Mouse (Mus musculus) heart, embryonic 14.5 days (tissue): ENCODE measurements around the gene Pla2g12b. TPM values are rescaled to one million over a fixed set of nuclear protein-coding genes. Genes with fewer than 3 reads are reported as not detected.

ENCODE experiments used
- ATAC-seq: fragments of 200-750 bp; cut with Nextera tagmentation; 2 replicates; pipeline ENCODE4 v1.8.0; 2017; ENCODE audit warnings: low read depth, moderate TSS enrichment; ENCODE audit not compliant: insufficient number of reproducible peaks, insufficient read depth, low FRiP score
- H3K27ac ChIP-seq, 2 experiments: fragments of 200-500 bp in 1 of 2; fragments of 300-500 bp in 1 of 2; sonication (generic) in 1 of 2; replicated peaks in 1 of 2; 2 replicates each; pipeline ENCODE4 v1.5.1; 2012 to 2014; ENCODE audit warnings: low read depth in 2 of 2, low read length in 2 of 2, control low read depth in 1 of 2, mild to moderate bottlenecking in 1 of 2, mixed read lengths in 1 of 2; ENCODE audit not compliant: control insufficient read depth in 1 of 2, insufficient read depth in 1 of 2
- H3K27me3 ChIP-seq: fragments of 300-500 bp; sonication (generic); 2 replicates; pipeline ENCODE4 v1.6.1; 2014; ENCODE audit warnings: mild to moderate bottlenecking, low read length, control low read depth; ENCODE audit not compliant: control insufficient read depth, insufficient read depth
- H3K36me3 ChIP-seq: fragments of 300-500 bp; sonication (generic); 2 replicates; pipeline ENCODE4 v1.6.1; 2014; ENCODE audit warnings: mild to moderate bottlenecking, control low read depth, low read length, mixed read lengths; ENCODE audit not compliant: control insufficient read depth, insufficient read depth
- H3K4me1 ChIP-seq, 2 experiments: fragments of 200-500 bp in 1 of 2; fragments of 300-500 bp in 1 of 2; sonication (generic) in 1 of 2; 2 replicates each; pipeline ENCODE4 v1.6.1; 2012 to 2014; ENCODE audit warnings: low read length in 2 of 2, control low read depth in 1 of 2, mixed read lengths in 1 of 2; ENCODE audit not compliant: control insufficient read depth in 2 of 2, insufficient read depth in 2 of 2
- H3K4me2 ChIP-seq: fragments of 300-500 bp; sonication (generic); 2 replicates; pipeline ENCODE4 v1.6.1; 2014; ENCODE audit warnings: mild to moderate bottlenecking, low read length
- H3K4me3 ChIP-seq, 2 experiments: fragments of 200-500 bp in 1 of 2; fragments of 300-500 bp in 1 of 2; sonication (generic) in 1 of 2; 2 replicates each; pipeline ENCODE4 v1.5.1; 2012 to 2014; ENCODE audit warnings: low read length in 2 of 2, mild to moderate bottlenecking in 2 of 2, control low read depth in 1 of 2, low read depth in 1 of 2, moderate library complexity in 1 of 2; ENCODE audit not compliant: control insufficient read depth in 1 of 2, insufficient read depth in 1 of 2
- H3K9ac ChIP-seq: fragments of 300-500 bp; sonication (generic); 2 replicates; pipeline ENCODE4 v1.6.1; 2014; ENCODE audit warnings: mild to moderate bottlenecking, low read length
- H3K9me3 ChIP-seq: fragments of 300-500 bp; sonication (generic); 2 replicates; pipeline ENCODE4 v1.6.1; 2016; ENCODE audit warnings: low read length, control low read depth; ENCODE audit not compliant: control insufficient read depth
- WGBS: fragments of 180-500 bp; shearing (Covaris S2); extraction: QIAGEN DNeasy Blood & Tissue Kit; methylation state at CpG from one replicate; pipeline ENCODE4 v1.1.7; 2014; 5-methylcytosine and 5-hydroxymethylcytosine counted together
- polyA plus RNA-seq: library from polyadenylated mRNA; unstranded; fragments of >200 nt; fragmentation: Nextera tagmentation; extraction: Ambion mirVana; gene quantifications from 2 replicates; pipeline ENCODE4 v1.2.1, GENCODE M21; 2014

Pla2g12b gene
- polyA plus RNA-seq, 1 experiment from 2014 or later = 0.55 TPM

- Histone ChIP-seq H3K9ac (no peak overlapping the region), H3K4me3 (no peak overlapping the region), H3K4me2 (no peak overlapping the region), H3K36me3 (peaks cover 99% of the 10 kb centered on the region), H3K9me3 (no peaks in the 10 kb centered on the region), H3K27ac (no peak overlapping the region), H3K27me3 (no peaks in the 10 kb centered on the region), H3K4me1 (no peaks in the 10 kb centered on the region)
- no peak for ATAC-seq
- WGBS = 94% methylated on average over 4 of the region's 4 CpGs
Observed at GRCm38 (mm10) chr10:59366746-59367145, 36.7 kb upstream of the Pla2g12b start.

DNA sequence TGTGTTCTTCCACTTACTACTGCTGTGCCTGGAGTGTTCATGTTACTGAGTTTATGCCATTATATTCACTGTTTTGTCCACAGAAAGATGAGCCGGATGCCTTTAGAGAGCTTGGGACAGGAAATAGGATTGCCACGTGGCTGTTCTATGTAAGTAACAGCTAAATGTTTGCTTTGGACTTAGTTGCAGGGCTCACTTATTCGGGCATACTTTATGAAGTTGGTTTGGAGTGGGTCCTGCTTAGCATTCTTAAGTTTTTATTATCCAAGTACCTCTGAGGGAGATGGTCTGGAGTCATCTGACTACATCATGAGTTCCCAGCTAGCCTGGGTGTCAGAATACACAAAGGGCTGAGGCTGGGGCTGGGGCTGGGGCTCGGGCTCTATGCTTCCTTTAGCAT lies 36.3 kb upstream of the Pla2g12b start:
- Histone ChIP-seq H3K27me3 (no peaks in the 10 kb centered on the region), H3K4me3 (no peak overlapping the region), H3K9me3 (no peaks in the 10 kb centered on the region), H3K36me3 (peaks cover 98% of the 10 kb centered on the region), H3K4me2 (no peak overlapping the region), H3K4me1 (no peaks in the 10 kb centered on the region), H3K9ac (no peak overlapping the region), H3K27ac (no peak overlapping the region)
- ATAC-seq = no peak
- 85% methylated on average over 4 of the region's 4 CpGs for WGBS

DNA sequence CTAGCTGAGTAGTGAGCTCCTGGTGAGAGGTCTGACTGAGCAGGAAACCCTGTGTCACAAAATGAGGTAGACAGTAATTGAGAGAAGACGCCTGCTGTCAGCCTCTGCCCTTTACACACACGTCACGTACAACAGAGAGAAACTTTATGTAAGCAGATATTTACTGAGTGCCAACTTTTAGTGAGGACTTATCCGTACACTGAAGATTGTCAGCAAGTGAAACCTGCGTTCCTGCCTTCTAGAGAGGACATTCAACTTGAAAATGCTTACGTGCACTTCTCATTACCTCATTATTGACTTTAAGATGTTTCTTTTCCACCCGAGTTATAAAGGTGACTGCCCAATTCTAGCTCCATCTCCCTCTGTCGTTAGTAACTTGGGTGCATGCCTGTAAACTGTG lies 34.7 kb upstream of the Pla2g12b start:
- peaks cover 98% of the 10 kb centered on the region for H3K36me3 ChIP-seq
- no peak overlapping the region for H3K9ac ChIP-seq
- no peak overlapping the region for H3K4me2 ChIP-seq
- H3K27me3 ChIP-seq = no peaks in the 10 kb centered on the region
- WGBS = 87% methylated on average over 8 of the region's 8 CpGs
- no peak overlapping the region for H3K27ac ChIP-seq
- no peaks in the 10 kb centered on the region for H3K9me3 ChIP-seq
- ATAC-seq = no peak
- no peaks in the 10 kb centered on the region for H3K4me1 ChIP-seq
- H3K4me3 ChIP-seq = no peak overlapping the region

DNA sequence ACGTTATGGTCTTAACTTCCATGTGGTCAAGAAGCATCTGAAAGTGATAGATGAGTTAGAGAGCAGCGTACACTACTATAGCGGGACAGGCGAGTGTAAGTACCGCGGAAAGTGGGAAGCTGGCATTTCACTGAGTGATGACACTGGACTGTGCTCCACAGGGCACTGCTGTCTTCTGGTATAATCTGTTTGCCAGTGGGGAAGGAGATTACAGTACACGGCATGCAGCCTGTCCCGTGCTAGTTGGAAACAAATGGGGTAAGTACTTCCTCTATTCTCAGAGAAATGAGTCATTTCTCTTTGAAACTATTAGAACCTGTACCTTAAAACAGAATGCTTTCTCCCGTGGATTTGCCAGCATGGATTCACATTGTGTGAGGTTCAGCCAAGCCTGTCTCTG lies 34.0 kb upstream of the Pla2g12b start:
- WGBS = 83% methylated on average over 9 of the region's 9 CpGs
- Histone ChIP-seq H3K9me3 (no peaks in the 10 kb centered on the region), H3K4me1 (no peaks in the 10 kb centered on the region), H3K27me3 (no peaks in the 10 kb centered on the region), H3K27ac (no peak overlapping the region), H3K9ac (no peak overlapping the region), H3K36me3 (peaks cover 97% of the 10 kb centered on the region), H3K4me3 (no peak overlapping the region), H3K4me2 (no peak overlapping the region)
- ATAC-seq = no peak

- WGBS = 87% methylated on average over 10 of the region's 10 CpGs
Observed at GRCm38 (mm10) chr10:59377906-59378305, 25.6 kb upstream of the Pla2g12b start.

DNA sequence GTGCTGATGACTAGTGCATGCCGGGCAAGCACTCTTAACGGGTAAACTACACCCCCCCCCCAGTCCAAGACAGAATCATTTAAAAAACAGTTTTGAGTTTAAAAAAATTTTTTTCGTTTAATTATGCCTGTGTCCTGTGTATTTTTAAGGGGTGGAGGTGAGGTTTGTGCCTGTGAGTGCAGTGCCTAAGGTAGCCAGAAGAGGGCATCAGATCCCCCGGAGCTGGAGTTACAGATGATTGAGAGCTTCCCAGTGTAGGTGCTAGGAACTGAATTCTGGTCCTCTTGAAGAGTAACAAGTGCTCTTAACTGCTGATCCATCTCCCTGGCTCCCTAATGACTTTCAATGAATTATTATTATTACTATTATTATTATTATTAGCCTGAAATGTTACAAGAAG lies 24.7 kb upstream of the Pla2g12b start:
- H3K27ac ChIP-seq = no peak overlapping the region
- peaks cover 4 to 9% of the 10 kb centered on the region in 2 experiments; a peak in 1 of 4 replicates for H3K4me1 ChIP-seq
- no peak overlapping the region for H3K9ac ChIP-seq
- no peak overlapping the region for H3K4me3 ChIP-seq
- WGBS = 94% methylated on average over 4 of the region's 4 CpGs
- H3K36me3 ChIP-seq = peaks cover 15% of the 10 kb centered on the region
- H3K4me2 ChIP-seq = no peak overlapping the region
- H3K9me3 ChIP-seq = 0 out of 2 replicates have a peak, but pooled peaks cover 3% of the 10 kb centered on the region
- H3K27me3 ChIP-seq = no peaks in the 10 kb centered on the region
- no peak for ATAC-seq

More at GRCm38 (mm10) chr10:59377906-59378305, 25.6 kb upstream of the Pla2g12b start:
- H3K9ac ChIP-seq = no peak overlapping the region
- no peak for ATAC-seq
- H3K4me2 ChIP-seq = no peak overlapping the region
- peaks cover 23% of the 10 kb centered on the region for H3K36me3 ChIP-seq
- 0 out of 2 replicates have a peak, but pooled peaks cover 3% of the 10 kb centered on the region for H3K9me3 ChIP-seq
- no peaks in the 10 kb centered on the region for H3K27me3 ChIP-seq
- no peak overlapping the region for H3K27ac ChIP-seq
- no peak overlapping the region for H3K4me3 ChIP-seq
- peaks cover 4 to 9% of the 10 kb centered on the region in 2 experiments; a peak in 1 of 4 replicates for H3K4me1 ChIP-seq

DNA sequence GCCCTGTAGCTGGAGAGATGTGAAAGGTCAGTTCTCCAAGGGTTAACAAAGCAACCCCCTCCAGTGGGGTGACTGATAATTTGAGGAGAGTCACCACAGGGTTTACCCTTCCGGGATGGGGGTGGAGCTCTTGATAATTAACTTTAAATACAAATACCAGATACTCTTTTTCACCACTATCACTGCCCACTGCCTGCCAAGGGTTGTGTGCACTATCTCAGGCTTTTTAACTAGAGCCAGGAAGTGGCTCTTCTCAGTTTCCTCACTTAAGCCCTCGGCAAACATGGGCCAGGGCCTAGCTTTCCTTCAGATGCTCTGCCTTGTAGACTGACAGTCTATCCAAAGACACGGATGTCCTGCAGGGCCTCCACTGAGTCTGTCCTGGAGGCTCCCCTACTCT lies 23.5 kb upstream of the Pla2g12b start:
- H3K27ac ChIP-seq = peak overlapping the region in 1 of 2 experiments; percentile 30; a peak in 2 of 4 replicates
- H3K4me1 ChIP-seq = peaks cover 4 to 9% of the 10 kb centered on the region in 2 experiments; a peak in 1 of 4 replicates
- WGBS = 12% methylated on average over 3 of the region's 3 CpGs
- H3K4me2 ChIP-seq = no peak overlapping the region
- 0 out of 2 replicates have a peak, but pooled peaks cover 3% of the 10 kb centered on the region for H3K9me3 ChIP-seq
- no peaks in the 10 kb centered on the region for H3K27me3 ChIP-seq
- H3K4me3 ChIP-seq = no peak overlapping the region
- no peak for ATAC-seq
- peaks cover 4% of the 10 kb centered on the region; the same call in 1 of the 2 replicates for H3K36me3 ChIP-seq
- no peak overlapping the region for H3K9ac ChIP-seq

- Histone ChIP-seq H3K9ac (no peak overlapping the region), H3K27ac (peak overlapping the region; percentile 30 to 37; a peak in 2 of 4 replicates), H3K4me1 (peaks cover 4 to 9% of the 10 kb centered on the region in 2 experiments; a peak in 1 of 4 replicates), H3K9me3 (0 out of 2 replicates have a peak, but pooled peaks cover 3% of the 10 kb centered on the region), H3K36me3 (no peaks in the 10 kb centered on the region), H3K27me3 (no peaks in the 10 kb centered on the region), H3K4me2 (no peak overlapping the region), H3K4me3 (no peak overlapping the region)
- ATAC-seq = no peak; the same call in 1 of the 2 replicates
- 33% methylated on average over 2 of the region's 2 CpGs for WGBS
Observed at GRCm38 (mm10) chr10:59380411-59380821, 23.0 kb upstream of the Pla2g12b start.
